Mouse (Mus musculus) forebrain, embryonic 12.5 days (tissue): ENCODE data around the gene Ppie. TPM values are rescaled to one million over a fixed set of nuclear protein-coding genes. Genes with fewer than 3 reads are reported as not detected.
"Not testable (repeated sequence)": the region's sequence is repeated elsewhere in the genome, so short reads cannot be mapped to it uniquely, and the experiment has no call there.

ENCODE experiments used
- ATAC-seq: fragments of 200-750 bp; cut with Nextera tagmentation; 2 replicates; pipeline ENCODE4 v1.8.0; 2017; ENCODE audit warnings: moderate TSS enrichment; ENCODE audit not compliant: low FRiP score
- H3K27ac ChIP-seq: fragments of 300-500 bp; sonication (generic); 2 replicates; pipeline ENCODE4 v1.5.1; 2016; ENCODE audit warnings: mild to moderate bottlenecking
- H3K27me3 ChIP-seq: fragments of 300-500 bp; sonication (generic); 2 replicates; pipeline ENCODE4 v1.6.1; 2016; ENCODE audit warnings: mild to moderate bottlenecking
- H3K36me3 ChIP-seq: fragments of 300-500 bp; sonication (generic); replicated peaks from 2 replicates; pipeline ENCODE4 v1.6.1; 2016; ENCODE audit warnings: mild to moderate bottlenecking
- H3K4me1 ChIP-seq: fragments of 300-500 bp; sonication (generic); 2 replicates; pipeline ENCODE4 v1.6.1; 2016
- H3K4me2 ChIP-seq: fragments of 300-500 bp; sonication (generic); 2 replicates; pipeline ENCODE4 v1.6.1; 2016; ENCODE audit warnings: mild to moderate bottlenecking, moderate library complexity
- H3K4me3 ChIP-seq: fragments of 300-500 bp; sonication (generic); replicated peaks from 2 replicates; pipeline ENCODE4 v1.5.1; 2016; ENCODE audit warnings: mild to moderate bottlenecking
- H3K9ac ChIP-seq: fragments of 300-500 bp; sonication (generic); 2 replicates; pipeline ENCODE4 v1.6.1; 2016; ENCODE audit warnings: mild to moderate bottlenecking
- H3K9me3 ChIP-seq: fragments of 300-500 bp; sonication (generic); 2 replicates; pipeline ENCODE4 v1.6.1; 2016
- WGBS: fragments of 180-500 bp; shearing (Covaris S2); methylation state at CpG from one replicate; pipeline ENCODE4 v1.1.7; 2016; 5-methylcytosine and 5-hydroxymethylcytosine counted together
- polyA plus RNA-seq: library from polyadenylated mRNA; unstranded; fragments of >200 nt; fragmentation: Nextera tagmentation; extraction: Ambion mirVana; gene quantifications from 2 replicates; pipeline ENCODE4 v1.2.1, GENCODE M21; 2016

Ppie gene
- 103 and 109 TPM in 2 replicates for polyA plus RNA-seq

DNA sequence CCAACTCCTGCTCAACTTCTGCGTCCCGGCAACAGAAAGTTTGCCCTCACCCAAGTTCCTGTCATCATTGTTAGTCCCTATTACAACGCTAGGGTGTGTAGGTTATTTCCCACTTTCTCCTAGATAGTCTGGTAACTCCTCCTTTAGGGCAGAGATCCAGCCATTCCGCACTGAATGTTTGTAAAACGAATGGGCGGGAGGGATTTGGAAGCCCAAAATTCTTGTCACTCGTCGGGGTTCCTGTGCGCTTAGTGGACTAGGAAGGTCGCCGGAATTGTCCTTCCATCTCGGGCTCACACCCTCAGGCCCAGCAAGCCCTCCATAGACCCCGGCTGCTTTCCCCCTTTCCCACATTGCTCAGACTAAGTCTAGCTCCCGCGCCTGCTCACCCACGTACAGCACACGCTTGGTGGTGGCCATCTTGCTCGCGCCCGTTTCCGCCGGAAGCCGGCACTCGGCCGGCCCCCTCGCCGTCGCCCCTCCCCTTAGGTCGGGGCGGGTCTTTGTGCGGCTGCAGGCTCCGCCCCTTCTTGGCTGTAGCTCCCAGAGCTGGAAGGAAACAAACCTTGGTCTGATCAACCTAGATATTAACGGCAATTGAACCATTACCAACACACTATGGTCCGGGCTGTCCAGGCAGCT lies at the start of gene Ppie:
Gene Ppie, minus strand, starts transcription at position 439 of the 642 bp plus-strand sequence.
- H3K4me1 ChIP-seq = peaks cover 15% of the 10 kb centered on the region
- H3K9me3 ChIP-seq = no peaks in the 10 kb centered on the region
- peaks cover 19% of the 10 kb centered on the region for H3K36me3 ChIP-seq
- peaks cover 19% of the 10 kb centered on the region; the same call in 1 of the 2 replicates for H3K27me3 ChIP-seq
- peak within 1 kb of the TSS; percentile 77 for H3K4me2 ChIP-seq
- WGBS = under 1% methylated on average over 34 of the region's 34 CpGs
- peak within 1 kb of the TSS; percentile 77 for H3K27ac ChIP-seq
- H3K9ac ChIP-seq = peak within 1 kb of the TSS; percentile 60
- ATAC-seq = peak; percentile 98
- peak within 1 kb of the TSS; percentile 57 for H3K4me3 ChIP-seq

DNA sequence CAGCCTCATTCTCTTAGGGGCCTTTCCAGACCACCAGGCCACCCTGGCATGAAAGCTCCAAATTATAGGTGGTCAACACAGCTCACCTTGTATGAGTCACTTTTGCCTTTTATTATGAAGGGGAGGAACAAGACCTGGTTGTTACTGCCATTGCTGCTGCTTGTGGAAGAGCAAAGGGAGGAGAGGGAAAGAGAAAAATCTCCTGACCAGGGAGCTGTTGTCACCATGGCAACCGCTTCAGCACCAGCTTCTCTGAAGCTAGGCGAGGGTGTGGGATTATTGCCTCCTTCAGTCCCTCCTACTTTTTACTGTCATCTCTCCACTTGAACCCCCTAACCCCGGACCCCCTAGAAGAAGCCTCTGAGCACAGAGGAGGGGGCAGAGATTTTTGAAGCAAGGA lies 45.1 kb upstream of the Ppie start:
- 48% methylated on average over 3 of the region's 3 CpGs for WGBS
- H3K9ac ChIP-seq = no peak overlapping the region
- H3K36me3 ChIP-seq = no peaks in the 10 kb centered on the region
- no peak overlapping the region for H3K27ac ChIP-seq
- no peak overlapping the region for H3K4me3 ChIP-seq
- ATAC-seq = no peak
- no peak overlapping the region; the same call in 1 of the 2 replicates for H3K4me2 ChIP-seq
- H3K4me1 ChIP-seq = peaks cover 17% of the 10 kb centered on the region
- H3K9me3 ChIP-seq = no peaks in the 10 kb centered on the region
- H3K27me3 ChIP-seq = peaks cover 72% of the 10 kb centered on the region

DNA sequence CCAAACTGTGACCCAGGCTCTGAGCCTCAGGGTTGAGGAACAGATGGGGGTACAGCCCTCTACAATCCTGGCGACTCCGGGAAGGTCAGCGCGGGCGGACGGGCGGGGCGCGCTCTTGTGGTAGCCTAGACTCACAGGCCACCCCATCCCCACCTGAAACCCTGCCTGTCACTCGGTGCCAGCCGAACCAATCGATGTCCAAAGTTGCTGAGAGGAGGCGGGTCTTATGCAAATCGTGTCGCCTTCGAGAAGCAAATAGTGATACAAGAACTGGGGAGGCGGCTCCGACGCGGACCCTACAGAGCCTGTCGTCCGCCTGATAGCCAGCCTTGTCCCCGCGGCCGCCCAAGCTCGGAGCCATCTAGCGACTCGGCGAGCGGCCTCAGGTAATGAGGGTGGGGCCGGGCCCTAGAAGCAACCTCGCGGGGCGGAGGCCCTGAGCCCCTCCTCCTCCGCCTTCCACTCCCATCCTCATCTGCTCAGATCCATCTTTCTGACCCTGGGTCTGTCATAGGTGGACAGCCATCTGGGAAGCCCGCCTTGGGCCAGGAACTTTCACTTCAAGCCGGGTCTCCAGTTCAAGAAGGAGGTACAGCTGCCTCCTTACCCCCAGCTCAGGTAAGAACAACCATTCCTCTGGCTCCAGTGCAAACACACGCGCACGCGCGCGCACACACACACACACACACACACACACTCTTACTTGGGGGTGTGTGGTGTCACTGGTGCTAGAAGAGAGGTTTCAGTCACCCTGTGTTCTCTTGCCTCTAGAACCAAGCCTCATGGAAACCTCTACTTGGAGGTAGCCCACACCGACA lies 43.7 kb upstream of the Ppie start:
- Histone ChIP-seq H3K9ac (peak overlapping the region; percentile 40; the same call in 1 of the 2 replicates), H3K27me3 (peaks cover 77% of the 10 kb centered on the region), H3K27ac (no peak overlapping the region), H3K4me3 (peak overlapping the region; percentile 51), H3K4me1 (peaks cover 17% of the 10 kb centered on the region), H3K4me2 (peak overlapping the region; percentile 77), H3K36me3 (no peaks in the 10 kb centered on the region), H3K9me3 (no peaks in the 10 kb centered on the region)
- ATAC-seq = peak; percentile 93
- WGBS = 11% methylated on average over 44 of the region's 44 CpGs

DNA sequence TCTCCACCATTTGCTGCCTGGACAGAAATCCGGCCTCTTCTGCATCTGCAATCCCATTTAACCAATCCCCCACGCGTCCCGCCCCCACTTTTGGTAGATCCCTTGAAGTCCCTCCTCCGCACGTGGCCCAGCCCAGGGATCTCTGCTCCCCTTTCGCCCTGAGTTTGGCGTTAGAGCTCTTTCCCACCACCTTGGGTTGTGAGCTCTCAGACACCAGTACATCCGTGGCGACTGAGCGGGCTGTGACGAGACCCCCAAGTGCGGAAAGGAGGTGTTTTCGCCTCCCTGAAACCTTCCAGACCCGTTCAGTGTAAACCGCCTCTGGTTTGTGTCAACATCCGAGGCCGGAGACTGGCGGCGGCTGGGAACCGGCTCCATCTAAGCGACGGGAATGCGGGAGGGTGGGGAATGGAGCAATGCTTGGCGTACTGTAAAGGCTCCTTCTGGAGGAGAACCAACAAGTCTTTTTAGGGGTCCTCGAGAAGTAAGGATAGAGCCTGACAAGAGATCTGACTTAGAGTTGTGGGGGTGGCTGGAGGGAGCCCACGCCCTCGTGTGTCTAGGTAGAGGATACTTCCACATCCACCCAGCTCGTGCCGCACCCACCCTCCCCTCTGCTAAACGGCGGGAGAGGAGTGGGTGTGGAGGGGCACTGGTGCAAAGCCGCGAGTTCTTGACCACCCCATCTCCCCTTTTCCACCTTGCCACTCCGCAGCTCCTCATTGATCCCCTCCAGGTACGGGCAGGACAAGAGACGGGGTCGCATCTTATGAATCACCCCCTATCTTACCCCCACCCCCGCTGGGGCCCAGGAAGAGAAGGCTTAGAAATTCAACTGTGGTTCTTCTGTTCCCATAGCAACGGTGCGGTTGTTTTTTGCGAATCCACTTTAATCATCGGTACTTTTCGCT lies 42.8 kb upstream of the Ppie start, which contains the start of gene Hpcal4:
Gene Hpcal4, plus strand, starts transcription at position 900 of the 911 bp plus-strand sequence.
- peak within 1 kb of the TSS; percentile 77 for H3K4me2 ChIP-seq
- peak within 1 kb of the TSS; percentile 40; the same call in 1 of the 2 replicates for H3K9ac ChIP-seq
- peaks cover 17% of the 10 kb centered on the region for H3K4me1 ChIP-seq
- no peaks in the 10 kb centered on the region for H3K36me3 ChIP-seq
- H3K9me3 ChIP-seq = no peaks in the 10 kb centered on the region
- no peak within 1 kb of the TSS for H3K27ac ChIP-seq
- peaks cover 77% of the 10 kb centered on the region for H3K27me3 ChIP-seq
- H3K4me3 ChIP-seq = peak within 1 kb of the TSS; percentile 51
- WGBS = 1% methylated on average over 44 of the region's 44 CpGs
- peak; percentile 65 for ATAC-seq

DNA sequence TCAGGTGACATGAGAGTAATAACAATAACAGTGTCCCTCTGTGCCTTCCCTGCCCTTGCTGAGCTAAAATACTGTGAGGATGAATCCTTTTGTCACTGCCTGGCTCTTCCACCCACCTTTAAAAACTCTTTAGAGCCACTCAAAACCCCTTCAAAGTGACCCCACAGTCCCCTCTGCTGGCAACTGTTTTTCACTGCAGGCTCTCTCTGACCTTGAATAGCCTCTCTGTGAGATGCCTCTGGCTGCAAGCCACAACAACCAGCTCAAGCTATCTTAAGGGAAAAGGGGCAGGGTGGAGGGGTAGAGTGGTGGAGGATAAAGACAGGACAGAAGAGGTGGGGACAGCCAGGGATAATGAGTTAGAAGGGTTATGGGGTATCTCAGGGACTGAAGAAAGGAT lies 32.1 kb upstream of the Ppie start:
- Histone ChIP-seq H3K4me1 (no peaks in the 10 kb centered on the region; the same call in 1 of the 2 replicates), H3K4me3 (no peak overlapping the region), H3K36me3 (no peaks in the 10 kb centered on the region), H3K27me3 (peaks cover 19% of the 10 kb centered on the region), H3K4me2 (no peak overlapping the region), H3K9me3 (no peaks in the 10 kb centered on the region), H3K9ac (no peak overlapping the region), H3K27ac (no peak overlapping the region)
- ATAC-seq = no peak

DNA sequence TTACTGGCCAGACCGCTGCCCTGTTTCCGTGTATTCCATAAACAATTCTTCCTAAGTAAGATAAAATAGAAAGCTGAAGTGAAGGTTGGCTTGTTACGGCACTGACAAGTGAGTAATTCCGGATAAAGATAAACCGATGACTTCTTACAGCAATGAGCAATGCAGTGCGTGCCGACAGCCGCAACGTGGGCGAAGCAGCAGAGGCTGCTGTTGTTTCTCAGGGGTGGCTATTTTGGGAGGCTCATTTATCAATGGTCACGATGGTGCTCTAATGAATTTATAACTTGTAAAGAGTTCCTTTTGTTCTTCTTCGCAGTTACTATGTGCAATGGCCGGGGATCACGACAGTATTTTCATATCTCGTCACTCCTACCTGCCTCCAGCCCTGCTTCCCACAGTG lies 24.4 kb upstream of the Ppie start:
- Histone ChIP-seq H3K4me1 (peaks cover 11% of the 10 kb centered on the region), H3K4me3 (no peak overlapping the region), H3K9ac (no peak overlapping the region), H3K27me3 (peaks cover 10% of the 10 kb centered on the region), H3K36me3 (no peaks in the 10 kb centered on the region), H3K27ac (no peak overlapping the region), H3K9me3 (no peaks in the 10 kb centered on the region), H3K4me2 (no peak overlapping the region)
- WGBS = 91% methylated on average over 15 of the region's 15 CpGs
- no peak for ATAC-seq

DNA sequence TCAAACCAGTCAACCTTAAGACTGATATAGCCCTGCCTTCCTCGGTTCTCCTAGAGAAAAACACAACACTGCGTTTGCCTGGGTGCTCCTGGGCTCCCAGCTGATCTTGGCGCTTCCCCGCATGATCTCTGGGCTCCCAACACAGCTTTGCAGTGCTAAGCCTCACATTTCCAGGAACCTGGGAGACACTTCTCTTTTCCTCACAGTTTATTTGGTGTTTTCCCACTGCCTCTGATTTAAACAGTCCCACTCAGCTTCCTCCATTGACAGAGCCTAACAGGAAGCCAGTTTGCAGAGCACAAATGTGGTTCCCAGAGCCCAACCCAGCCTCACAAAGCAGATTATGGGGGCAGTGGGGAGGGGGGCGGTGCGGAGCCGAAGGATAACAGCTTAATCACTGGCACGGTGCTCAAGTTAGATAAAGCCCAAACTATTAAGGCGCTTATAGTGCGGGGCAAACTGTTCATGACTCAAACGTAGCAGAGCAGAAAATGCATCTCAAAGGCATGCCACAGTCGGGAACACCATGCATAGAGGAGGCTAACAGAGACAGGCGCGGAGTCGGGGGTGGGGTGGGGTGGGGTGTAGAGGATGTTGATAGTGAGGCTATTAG lies 22.7 kb upstream of the Ppie start:
- Histone ChIP-seq H3K9me3 (no peaks in the 10 kb centered on the region), H3K36me3 (no peaks in the 10 kb centered on the region), H3K4me2 (peak overlapping the region; percentile 33), H3K4me1 (peaks cover 11% of the 10 kb centered on the region), H3K27ac (no peak overlapping the region), H3K4me3 (peak overlapping the region; percentile 9; the same call in 1 of the 2 replicates), H3K27me3 (peaks cover 10% of the 10 kb centered on the region), H3K9ac (peak overlapping the region; percentile 21; the same call in 1 of the 2 replicates)
- no peak for ATAC-seq
- WGBS = 9% methylated on average over 15 of the region's 15 CpGs

DNA sequence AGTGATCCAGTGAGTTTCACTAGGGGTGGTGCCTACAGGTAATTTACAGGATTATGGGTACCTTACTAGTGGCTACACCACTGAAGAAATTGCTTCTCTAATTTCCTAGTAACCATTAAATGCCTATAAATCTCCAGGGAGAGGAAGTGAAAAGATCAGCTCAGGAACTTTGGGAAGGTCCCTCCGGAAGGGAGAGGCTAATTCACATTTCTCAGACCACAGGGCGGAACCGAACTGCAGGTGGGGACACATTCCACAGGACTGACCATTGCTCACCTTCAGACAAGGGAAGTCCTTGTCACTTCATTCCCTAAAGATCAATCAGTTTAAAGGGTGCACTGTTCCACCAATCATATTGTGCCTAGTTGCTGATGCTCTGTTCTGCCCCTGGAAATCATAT lies 21.5 kb upstream of the Ppie start:
- not testable (repeated sequence) for H3K9ac ChIP-seq, H3K36me3 ChIP-seq, H3K27ac ChIP-seq, ATAC-seq, H3K4me3 ChIP-seq, H3K9me3 ChIP-seq, H3K4me2 ChIP-seq
- 87% methylated on average over 3 of the region's 3 CpGs for WGBS
- H3K4me1 ChIP-seq = peaks cover 11% of the 10 kb centered on the region
- H3K27me3 ChIP-seq = peaks cover 10% of the 10 kb centered on the region

DNA sequence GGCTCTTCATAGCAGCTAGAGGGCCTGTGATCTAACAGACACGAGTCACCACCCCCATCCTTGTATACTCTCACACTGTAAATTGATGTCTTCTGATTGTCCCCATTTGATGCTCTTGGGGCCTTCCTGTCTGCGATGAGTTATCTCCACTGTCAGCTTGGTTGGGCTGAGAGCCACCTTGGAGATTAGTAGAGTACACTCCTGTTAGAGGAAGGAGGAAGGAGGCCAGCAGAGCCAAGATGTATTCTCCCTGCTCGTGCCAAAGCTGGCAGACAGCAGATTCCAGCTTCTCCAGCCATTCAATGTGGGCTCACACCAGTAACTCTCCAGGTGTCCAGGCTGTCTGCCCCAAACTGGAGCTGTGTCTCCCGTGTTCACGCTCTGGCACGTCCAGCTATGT lies 20.8 kb upstream of the Ppie start:
- Histone ChIP-seq H3K27ac (no peak overlapping the region), H3K9ac (no peak overlapping the region), H3K27me3 (peaks cover 10% of the 10 kb centered on the region), H3K9me3 (no peaks in the 10 kb centered on the region), H3K4me1 (peaks cover 11% of the 10 kb centered on the region), H3K36me3 (no peaks in the 10 kb centered on the region), H3K4me3 (no peak overlapping the region), H3K4me2 (no peak overlapping the region)
- ATAC-seq = no peak
- WGBS = 84% methylated on average over 6 of the region's 6 CpGs

DNA sequence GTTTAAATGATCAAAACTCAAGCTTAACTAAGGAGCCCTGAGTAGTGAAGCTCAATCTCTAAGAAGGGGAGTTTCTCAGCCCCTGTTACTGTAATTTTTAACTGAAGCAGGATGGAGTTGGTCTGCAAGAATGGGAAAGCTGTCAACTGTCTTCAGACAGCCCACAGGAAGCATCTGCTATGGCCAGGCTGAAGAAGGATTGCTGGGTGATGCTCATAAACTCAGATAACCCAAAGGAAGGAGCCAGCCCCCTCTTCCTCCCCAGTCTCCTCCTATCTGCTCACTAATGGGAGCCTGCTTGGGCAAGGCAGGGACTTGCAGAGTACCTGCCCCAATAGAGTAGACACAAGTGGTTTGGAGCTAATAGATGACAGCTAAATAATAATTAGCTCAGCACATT lies 16.1 kb upstream of the Ppie start:
- ATAC-seq = no peak
- no peaks in the 10 kb centered on the region for H3K9me3 ChIP-seq
- H3K27ac ChIP-seq = no peak overlapping the region
- H3K27me3 ChIP-seq = peaks cover 4% of the 10 kb centered on the region; the same call in 1 of the 2 replicates
- H3K36me3 ChIP-seq = no peaks in the 10 kb centered on the region
- H3K4me2 ChIP-seq = no peak overlapping the region
- no peak overlapping the region for H3K9ac ChIP-seq
- H3K4me3 ChIP-seq = no peak overlapping the region
- no peaks in the 10 kb centered on the region for H3K4me1 ChIP-seq

DNA sequence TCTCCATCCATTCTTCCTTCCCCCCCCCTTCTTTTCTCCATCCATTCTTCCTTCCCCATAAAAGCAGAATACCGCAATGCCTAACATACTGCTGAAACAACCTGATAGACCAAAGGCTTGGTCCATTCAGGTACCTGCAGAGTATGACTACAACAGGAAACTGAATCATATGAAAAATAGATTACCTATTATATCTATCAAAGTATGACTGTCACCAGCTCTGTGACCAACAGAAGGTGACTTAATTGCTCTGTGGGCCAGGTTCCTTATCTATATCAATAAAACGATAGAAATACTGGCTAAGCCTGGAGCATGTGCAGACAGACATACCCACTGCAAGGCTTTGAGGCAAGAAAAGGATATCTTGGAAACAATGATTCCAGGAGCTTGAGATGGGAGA lies 15.7 kb upstream of the Ppie start:
- Histone ChIP-seq H3K27ac (no peak overlapping the region), H3K4me3 (no peak overlapping the region), H3K9ac (no peak overlapping the region), H3K27me3 (peaks cover 4% of the 10 kb centered on the region; the same call in 1 of the 2 replicates), H3K4me2 (no peak overlapping the region), H3K4me1 (no peaks in the 10 kb centered on the region), H3K9me3 (no peaks in the 10 kb centered on the region), H3K36me3 (no peaks in the 10 kb centered on the region)
- 72% methylated on average over 2 of the region's 2 CpGs for WGBS
- no peak for ATAC-seq
